Mouse (Mus musculus): ENCODE measurements around the gene Trim8.

Gene Trim8

DNA sequence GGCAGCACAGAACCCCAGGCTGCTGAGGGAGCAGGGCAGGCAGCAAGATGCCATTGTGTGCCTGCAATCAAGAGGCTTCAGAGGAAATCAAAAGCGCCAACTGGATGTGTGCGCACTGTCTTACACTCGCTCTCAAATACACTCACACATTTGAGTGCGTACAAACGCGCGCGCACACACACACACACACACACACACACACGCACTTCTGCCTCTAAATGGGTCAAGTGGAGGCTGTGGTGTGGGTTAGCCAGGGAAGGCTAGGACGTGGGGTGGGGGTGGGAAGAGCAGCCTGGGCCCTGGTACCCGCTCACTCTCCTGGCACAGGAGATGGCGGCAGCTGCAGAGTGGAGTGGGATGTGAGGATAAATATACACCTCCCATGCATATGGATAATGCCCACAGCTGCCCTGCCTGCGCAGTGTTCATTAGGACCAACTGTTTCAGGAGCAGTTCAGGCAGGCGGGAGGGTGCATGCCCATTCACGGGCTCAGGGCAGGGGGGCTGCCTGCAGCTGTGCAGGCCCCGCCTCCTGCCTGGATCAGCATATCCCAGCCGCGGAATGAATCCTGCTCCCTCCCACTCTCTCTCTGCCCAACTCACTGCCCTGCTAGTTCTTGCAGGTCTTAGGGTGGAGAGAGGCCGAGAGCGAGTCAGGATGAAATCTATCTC, 22.1 kb downstream of the Trim8 start:
- peak; percentile 85 for DNase-seq (ENCODE audit: low read depth)

DNA sequence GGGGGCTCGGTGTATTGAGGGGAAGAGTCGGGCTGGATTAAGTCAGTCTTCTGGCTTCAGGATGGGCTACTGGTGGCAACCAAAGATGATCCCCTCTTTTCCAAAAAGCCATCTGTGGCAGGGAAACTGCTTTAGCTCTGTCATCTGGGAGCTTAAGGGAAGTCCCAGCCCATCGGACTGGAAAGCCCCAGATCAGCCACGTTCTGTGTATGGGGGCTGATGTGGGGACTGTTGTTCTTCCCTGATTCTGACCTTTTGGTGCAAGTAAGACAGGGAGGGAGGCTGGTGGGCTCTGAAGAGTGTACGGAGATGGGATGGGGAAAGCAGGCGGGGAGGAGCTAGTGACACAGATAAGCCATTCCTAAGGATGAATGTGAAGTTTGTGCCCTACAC, 22.6 kb downstream of the Trim8 start:
- no peak for DNase-seq (ENCODE audit: low read depth)

DNA sequence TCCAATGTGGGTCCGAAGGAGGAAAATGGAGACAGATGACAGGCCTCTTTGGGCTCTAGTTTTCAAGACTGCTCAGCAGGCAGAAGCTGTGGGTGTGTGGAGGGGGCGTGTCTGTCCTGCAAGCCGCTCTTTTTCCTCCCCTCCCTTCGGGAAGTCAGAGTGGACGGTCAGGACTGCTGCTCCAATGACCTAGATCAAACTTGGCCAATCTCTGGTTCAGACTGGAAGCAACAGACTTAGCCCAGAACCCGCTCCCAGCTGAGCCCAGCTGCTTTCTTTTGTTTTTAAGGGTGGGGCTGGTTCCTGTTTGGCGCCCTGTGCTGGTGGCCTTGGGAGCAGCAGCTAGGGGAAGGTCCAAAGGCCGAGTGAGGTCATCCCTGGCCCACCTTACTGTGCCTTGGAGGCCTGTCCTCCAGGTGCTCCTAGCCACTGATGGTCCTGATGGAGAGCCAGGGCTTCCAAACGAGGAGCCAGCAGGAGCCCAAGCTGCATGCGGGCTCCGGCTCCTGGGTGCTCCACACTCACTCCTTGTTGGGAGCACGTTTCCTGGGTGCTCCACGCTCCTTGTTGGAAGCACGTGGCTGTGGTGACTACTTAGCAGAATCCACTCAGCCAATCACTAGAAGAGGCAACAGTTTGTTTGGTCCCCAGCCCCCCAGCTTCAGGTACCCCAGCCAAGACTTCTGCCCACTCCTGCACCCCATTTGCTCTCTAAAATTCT, 23.3 kb downstream of the Trim8 start:
- DNase-seq (ENCODE audit: low read depth), result peak; percentile 68

DNA sequence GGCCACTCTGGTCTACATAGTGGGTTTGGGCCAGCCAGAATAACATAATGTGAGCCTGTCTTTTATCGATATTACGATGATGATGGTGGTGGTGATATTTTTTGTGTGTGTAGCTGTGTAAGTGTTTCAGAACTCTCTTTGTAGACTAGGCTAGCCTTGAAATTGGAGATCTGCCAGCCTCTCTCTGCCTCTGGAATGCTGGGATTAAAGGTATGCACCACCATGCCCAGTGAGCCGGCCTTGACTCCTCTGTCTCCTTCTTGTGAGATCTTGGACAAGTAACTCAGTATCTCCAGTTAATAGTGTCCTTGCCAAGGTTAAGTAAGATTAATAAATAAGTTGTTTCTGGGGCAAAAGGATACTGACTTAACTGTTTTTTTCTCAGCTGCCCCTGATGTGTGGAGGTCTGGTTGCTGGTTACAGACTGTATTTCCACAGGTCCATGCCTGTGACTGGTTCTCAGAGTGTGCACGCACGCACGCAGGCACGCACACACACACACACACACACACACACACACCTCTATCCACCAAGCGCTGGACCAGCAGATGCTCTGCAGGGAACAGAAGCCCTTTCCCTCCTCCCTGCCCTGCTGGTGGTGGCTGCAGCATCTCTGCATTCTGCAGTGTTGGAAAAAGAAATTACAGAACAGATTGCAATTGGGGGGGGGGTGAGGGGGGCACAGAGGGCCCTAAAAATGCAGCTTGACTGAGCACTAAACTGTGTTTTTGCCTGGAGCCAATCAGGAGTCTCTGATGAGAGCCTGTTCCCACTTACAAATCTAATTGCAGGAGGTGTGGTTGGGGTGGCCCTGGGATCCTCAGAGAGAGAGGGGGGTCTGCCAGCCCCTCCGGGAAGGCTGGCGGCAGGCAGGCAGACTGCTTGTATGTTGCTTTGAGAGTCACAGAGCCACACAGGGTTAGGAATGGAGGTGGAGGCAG, 24.5 kb downstream of the Trim8 start:
- DNase-seq (ENCODE audit: low read depth), result peak; percentile 69

DNA sequence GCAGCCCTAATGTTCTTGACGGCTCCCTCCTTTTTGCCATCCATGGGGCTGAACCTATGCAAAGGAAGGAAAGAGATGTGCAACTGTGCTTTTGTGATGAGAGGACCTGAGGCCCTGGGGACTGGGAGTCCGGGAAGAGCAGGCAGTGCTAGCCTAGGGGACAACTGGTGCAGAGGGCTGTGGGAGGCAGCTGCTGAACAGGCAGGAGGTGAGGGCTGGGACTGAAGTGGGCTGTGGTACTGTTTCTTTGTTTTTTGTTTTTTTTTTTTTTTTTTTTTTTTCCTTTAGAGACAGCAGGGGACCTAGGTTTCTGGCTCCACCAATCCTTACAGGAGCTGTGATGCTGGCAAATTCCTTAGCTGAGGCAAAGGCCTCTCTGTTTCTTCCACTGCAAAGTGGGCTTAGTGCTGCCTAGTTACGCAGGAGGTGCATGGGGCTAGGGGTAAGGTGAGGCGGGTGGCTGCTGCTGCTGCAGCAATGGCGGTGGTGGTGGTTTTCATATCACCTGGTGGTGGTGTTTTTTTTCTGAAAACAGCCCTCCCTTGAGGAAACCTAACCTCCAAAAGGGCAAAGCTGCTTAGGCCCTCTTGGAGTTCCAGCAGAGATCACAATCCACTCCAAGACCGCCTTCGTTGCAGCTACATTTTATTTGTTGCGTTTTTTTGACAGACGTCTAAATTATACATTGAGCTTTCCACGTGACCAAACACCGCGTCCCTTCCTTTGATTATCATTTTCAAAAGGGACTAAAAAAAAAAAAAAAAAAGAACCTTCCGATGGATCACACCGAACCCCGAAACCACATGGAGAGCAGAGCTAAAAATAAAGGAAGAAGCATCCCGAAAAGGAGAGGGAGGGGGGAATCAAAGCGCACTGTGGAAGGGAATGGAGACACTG, 26.4 kb downstream of the Trim8 start:
- no peak for DNase-seq (ENCODE audit: low read depth)

DNA sequence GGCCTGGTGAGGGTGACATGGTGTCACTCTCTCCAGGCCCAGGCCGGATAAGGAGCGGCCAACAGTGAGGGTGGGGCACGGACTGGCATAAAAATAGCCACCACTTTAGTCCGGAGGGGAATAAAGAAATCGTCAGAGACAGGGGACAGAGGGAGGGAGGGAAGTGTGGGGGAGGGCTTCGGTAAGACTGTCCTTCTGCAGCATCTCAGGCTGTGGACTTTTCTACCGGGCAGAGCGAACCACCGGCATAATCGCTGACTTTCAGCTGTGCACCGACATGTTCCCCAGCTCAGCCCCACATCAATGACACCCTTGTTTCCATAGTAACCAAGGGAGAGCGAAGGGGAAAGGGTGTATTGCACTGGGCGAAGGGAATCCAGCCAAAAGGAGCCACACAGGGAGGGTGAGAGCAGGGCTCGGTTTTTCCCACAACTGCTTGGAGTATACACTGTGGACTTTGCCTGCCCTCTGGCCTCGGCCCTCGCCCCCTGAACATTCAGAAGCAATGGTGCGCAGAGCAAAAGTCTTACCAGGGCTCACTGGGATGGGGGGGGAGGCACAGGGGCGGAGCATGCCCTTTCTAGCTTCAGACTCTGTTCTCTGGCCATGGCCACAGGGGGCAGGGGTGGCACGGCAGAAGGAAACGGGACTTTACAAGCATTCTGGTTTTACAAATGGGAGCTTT, 27.2 kb downstream of the Trim8 start:
- DNase-seq (ENCODE audit: low read depth), result no peak

DNA sequence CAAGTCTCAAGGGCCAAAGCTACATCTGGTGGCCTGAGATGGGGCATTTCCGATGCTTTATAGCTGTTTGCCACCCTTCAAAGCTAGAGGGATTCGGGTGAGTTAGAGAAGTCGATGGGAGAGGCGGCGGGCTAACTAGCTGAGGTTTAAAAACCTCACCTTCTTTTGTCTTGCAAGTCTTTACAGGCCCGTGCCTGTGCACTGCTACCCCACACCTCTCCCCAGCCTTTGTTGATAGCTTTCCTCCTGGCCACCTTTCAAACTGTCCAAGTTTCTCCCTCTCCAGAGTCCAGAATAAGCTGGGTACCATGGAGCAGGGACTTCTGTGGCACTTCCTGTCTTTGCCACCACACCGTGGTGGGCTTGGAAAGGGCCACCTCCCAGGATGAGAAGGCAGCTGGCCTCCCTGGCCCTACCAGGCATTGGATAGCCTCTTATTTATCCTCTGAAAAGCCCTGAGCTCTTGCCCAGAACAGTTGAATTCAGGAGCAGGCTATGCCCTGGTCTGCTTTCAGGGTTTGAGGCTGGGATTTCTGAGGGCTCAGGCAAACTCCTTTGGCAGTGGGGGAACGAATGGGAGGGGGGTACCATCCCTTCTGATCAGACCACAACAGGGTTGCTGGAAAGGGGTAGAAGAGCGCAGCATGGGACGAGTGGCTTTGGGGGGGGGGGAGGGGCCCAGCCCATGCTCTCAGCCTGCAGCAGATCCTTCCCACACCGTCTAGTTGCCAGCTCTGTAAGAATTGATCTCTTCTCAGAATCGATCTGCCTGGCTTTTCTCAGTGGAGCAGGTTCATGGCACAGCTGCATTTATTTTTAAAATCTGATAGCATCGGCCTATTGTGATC, 28.3 kb downstream of the Trim8 start:
- DNase-seq (ENCODE audit: low read depth), result no peak

DNA sequence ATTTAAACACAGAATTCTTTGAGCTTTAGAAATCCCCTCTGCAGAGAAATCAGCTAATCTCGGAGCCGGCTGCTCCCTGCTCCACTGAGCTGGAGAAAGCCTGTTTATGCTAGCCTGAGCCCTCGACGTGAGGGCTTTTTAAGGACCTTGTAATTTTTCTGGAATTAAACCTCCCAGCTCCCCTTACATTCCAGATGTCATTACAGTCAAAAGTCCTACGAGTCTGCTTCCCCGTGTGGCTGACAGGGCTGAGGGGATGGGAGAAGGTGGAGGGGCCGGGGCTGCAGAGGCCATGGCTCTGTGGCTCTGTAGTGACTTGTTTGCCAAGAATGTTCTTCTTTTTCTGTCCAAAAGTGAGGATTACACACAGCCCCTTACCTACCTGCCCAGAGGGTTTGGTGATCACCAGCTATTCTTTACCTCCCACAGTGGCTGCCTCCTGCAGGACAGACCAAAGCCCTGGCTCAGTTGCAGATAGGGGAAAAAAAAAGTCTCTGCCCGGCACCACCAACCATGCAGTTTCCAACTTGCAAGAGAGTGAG, 29.0 kb downstream of the Trim8 start:
- no peak for DNase-seq (ENCODE audit: low read depth)

DNA sequence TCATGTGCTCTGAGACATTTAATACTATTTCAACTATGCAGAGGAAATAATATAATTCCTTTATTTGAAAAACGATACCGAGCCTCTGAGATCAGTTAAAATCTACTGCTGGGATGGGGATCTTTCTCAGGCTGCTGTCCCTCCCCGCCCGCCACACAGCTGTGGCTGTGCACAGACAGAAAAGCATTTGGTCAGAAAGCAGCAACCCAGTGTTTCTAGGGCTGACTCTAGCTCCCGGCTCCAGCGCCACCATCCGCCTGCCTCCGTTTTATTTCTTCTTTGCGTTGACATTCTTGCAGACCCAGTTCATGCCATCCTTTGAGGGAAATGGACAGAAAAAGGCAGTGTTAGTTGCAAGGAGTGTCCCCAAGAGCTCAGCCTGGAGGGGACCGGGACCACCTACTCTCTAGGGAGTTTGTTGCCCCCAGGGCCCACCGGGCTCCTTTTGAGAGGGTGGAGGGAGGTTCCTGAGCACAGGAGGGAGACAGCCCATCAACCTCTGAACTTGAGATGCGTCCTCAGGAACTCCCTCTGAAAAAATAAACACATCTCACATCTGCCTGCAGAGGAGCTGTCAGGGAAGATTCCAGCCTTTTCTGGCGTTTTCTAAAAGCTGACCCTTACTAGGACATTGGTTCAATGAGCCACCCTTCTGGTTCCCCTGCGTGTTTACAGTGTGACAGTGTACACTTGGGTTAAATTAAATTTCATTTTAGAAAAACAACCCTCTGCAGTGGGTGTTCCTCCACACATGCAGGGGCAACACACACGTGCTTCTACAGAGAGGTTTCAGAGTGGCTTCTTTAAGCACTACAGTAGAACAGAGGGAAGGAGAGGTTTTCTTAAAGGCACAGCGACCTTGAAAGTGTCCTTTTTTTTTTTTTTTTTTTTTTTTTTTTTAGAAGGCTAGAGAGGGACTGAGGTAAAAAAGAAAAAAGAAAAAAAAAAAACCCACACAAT, 29.8 kb downstream of the Trim8 start:
- DNase-seq (ENCODE audit: low read depth), result no peak

DNA sequence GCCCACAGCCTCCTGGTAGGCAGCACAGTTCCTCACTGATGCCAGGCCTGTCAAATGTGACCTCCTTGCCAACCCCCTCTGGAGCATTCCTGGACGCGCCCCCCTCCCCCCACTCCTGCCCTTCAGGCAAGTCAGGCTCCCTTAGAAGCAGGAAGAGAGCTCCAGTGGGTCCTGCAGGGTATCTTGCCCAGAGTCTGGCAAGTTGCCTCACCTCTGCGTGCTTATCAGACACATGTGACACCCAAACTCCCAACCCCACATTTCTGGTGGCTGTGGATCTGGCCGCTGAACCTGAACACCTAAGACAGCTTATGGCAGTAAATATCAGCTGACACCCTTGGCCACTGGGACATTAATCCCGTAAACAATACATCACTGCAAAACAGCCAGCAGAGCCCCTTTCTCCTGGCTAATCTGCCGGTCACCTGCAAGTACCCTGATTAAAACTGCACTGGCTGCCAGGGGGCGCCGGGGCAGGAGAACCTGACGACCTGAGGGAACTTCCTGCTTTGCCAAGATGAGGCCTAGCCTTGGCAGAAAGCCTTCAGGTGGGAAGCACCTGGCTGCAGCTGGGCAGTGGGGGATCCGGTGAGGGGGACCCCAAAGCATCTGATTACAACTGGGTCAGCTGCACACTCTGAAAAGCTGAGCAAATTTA, 30.7 kb downstream of the Trim8 start:
- no peak for DNase-seq (ENCODE audit: low read depth)

DNA sequence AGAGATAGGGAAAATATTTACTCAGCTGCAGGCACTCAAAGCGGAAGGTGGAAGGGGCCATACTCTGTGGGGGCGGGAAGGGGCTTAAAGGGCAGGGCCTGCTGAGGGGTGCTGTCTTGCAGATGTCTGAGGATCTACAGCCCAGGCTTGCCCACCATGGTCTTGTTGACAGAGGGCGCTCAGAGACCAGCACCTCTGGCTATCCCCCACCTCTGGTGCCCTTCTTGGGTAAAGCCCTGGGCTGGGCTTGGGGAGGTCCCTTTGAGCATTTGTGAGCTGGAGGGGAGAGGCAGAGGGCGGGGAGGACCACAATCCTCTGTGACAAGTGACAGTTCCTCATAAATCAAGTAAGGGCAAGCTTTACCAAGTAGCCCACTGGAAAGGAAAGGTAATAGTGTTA, 31.6 kb downstream of the Trim8 start:
- no peak for DNase-seq (ENCODE audit: low read depth)

DNA sequence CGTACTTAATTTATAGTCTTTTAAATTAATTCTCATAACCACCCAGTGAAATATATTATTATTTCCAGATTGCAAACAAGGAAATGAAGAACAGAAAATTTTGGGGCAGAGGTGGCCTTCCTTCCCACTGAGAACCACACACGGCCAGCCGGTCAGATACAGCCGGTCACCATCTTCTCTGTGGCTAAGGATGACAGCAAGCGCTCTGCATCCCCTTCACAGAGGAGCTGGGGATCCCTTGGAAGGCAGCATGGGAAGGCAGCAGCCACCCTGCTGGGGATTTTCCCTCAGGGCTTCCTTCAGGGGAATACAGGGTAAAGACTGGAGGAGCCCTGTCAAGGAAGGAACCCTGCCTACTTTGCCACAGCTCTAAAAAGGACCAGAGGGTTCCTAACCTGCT, 32.0 kb downstream of the Trim8 start:
- DNase-seq (ENCODE audit: low read depth), result no peak

DNA sequence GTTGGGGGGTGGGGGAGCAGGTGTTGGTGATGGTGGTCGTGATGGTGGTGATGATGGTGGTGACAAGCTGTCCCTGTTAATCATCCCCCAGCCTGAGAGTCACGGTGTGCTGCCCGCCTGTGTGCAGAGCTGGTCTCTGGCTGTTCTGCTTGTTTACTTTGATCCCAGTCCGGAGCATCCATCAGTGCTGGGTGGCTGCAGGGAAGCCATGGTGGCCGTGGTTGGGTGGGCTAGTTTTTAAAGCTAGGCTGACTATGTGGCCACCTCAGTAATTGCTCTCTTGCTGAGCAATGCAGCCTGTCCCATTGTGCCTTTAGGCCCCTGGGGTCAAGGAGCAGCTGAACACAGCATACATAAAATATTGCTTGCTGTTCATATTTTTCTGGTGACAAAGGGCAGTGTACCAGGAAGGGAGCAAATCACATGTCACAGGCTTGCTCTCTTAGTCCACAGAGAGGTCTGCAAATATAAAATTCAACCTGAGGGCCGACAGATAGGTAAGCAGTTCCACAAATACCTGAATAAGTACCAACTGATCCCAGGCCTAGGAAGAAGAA, 33.1 kb downstream of the Trim8 start:
- DNase-seq (ENCODE audit: low read depth), result no peak

DNA sequence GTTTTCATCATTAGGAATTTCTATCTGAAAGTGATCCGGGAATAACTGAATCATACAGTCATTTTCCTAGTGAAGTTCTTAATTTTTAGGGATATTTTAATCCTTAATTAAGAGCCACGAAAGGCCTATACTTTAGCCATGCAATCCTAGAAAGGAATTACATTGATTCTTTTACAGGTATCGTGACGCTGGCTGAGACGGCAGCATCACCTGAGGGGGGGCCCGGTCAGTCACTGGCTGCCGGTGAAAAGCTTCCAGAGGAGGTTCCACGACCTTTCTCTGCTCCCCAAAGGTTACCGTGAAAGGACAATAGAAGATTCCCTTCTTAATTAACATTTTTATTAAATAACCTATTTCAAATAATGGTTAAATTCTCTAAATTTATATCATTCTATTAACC, 35.9 kb downstream of the Trim8 start:
- DNase-seq (ENCODE audit: low read depth), result no peak

DNA sequence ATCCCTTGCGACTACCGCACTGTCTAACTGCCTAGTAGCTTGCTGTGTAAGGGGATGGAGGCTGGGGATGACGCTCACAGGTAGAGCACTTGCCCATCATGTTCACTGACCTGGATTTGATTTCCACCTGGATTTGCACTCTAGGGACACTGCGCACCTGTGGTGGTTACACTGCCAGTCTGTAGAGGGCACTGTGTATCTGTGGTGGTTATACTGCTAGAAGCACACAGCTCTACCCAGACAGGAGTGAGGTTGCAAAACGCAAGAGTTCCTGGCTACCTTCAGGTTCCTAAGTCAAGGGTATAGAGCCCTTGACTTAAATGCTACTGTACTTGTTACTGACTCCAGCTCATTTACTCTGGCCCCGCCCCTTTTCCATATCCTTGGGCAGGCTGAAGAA, 36.7 kb downstream of the Trim8 start:
- no peak for DNase-seq (ENCODE audit: low read depth)

DNA sequence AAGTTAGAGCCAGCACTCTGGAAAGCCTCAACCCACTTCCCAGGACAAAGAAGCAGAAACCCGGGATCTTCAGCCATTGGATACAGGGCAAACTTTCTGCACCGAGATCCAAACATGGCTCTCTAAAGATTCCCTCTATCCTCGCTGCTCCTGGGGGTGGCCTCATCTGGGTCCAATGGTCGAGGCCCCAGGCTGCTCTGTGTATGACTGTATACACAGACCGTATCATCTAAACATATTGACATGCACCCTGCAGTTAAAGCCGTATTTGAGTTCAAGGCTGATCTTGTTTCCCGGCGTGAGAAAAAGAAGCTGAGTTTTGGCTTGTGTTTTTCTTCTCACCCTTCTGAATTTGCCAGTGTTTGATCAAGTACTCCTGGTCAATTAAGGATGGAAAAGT, 41.2 kb downstream of the Trim8 start:
- DNase-seq (ENCODE audit: low read depth), result no peak

DNA sequence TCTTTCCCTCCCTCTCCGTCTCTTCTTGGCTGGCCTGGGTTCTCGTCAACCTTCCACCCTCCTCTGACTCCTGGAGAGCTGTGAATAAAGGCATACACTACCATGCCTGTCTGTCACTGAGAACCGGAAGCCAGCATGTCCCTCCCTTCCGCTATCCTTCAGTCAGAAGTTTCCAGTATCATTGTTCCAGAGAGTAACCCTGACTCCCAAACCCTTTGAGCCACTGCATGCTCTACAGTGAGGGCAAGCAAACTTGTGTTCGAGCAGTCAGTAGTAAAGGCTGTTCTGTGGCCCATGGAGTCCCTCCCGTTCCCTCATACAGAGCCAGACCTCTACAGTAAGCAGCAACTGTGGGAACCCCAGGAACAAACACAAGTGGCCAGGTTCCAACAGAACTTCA, 46.1 kb downstream of the Trim8 start:
- DNase-seq (ENCODE audit: low read depth), result no peak

DNA sequence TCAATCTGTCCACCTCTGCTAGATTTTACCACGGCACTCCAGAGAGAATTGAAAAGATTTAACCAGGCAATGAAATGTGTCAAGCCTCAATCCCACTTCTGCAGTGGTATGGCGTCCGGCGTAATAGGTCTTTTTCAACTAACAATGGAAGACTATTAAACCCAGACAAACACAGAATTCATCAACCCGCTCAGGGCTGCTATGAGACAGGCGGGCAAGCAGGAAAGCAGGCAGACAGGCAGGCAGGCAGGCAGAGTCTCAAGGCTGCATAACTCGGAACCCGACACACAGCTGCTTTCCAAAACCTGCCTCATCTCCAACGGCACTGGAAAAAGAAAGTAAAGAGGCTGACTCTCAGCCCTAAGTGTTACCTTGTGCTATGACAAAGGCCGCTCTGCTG, 46.6 kb downstream of the Trim8 start:
- no peak for DNase-seq (ENCODE audit: low read depth)

Data from NIH3T3 (cell line).